Mouse (Mus musculus): ENCODE data around the gene Dnajb3. TPM values are rescaled to one million over a fixed set of nuclear protein-coding genes. Genes with fewer than 3 reads are reported as not detected.

Gene Dnajb3
- polyA plus RNA-seq, 1 experiment from 2014 or later, result 11.9 TPM

DNA sequence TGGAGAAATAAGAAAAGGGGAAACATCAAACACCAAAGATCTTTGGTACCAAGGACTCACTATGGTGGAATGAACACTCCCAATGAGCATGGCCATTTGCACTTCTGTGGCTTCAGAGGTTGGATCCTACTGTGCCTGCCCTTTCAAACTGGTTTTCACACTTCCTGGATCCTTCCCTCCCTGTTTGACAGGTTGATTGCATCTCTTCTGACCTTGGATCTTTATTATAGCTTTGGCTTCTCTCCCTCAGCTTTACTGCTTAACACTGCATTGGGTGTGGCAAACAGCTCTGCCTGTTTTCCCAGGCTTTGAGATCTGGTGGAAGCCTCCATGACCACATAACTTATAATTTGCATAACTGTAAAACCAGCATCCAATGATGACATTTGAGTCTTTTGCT is 14.8 kb upstream of the Dnajb3 start:
- Histone ChIP-seq H3K27me3 (replicated peaks) (no peaks in the 10 kb centered on the region), H3K4me1 (no peaks in the 10 kb centered on the region), H3K4me3 (no peak overlapping the region), H3K27ac (no peak overlapping the region), H3K36me3 (no peaks in the 10 kb centered on the region), H3K9ac (no peak overlapping the region), H3K4me2 (no peak overlapping the region), H3K9me3 (replicated peaks) (peaks cover 21% of the 10 kb centered on the region)
- no peak for ATAC-seq

DNA sequence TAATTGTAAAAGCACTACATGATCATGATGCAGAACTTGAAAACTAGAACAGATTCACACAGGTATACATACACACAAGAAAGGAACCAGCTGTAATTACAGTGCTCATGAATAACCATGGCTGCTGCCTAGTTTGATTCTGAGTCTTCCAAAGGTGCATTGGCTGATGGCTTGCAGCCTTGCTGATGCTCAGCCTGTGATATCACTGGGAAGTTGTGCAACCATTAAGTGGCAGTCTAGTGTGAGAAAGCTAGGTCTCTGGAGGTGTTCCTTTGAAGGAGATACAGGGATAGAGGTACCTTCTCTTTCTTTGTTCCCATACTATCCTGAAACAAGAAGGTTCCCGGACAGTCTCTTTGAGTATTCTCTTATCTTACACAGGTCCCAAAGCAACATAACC is 13.5 kb upstream of the Dnajb3 start:
- Histone ChIP-seq H3K9ac (no peak overlapping the region), H3K36me3 (no peaks in the 10 kb centered on the region), H3K4me3 (no peak overlapping the region), H3K4me1 (no peaks in the 10 kb centered on the region), H3K4me2 (no peak overlapping the region), H3K27ac (no peak overlapping the region), H3K9me3 (replicated peaks) (peaks cover 31% of the 10 kb centered on the region), H3K27me3 (replicated peaks) (no peaks in the 10 kb centered on the region)
- WGBS (ENCODE audit: insufficient replicate concordance), result 15% methylated on average over 1 of the region's 1 CpGs
- ATAC-seq, result no peak

DNA sequence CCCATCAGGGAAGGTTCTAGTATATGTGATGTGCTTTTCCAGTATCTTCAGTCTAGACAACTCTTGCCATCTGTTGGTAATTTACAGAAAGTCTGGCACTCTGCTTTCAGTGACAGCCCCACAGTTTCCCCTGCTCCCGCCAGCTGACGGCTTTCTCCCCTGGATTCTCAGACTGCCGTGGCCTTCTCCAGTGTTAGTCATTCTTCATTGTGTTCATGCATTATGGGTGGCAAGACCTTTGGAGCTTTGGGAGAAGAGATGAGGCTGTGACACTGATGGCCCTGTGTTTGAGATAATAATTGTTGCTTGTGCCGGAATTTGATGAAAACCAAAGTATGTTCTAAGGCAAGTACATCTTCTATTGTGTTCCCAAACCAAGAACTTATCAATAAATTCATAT is 13.0 kb upstream of the Dnajb3 start:
- H3K4me3 ChIP-seq, result no peak overlapping the region
- ATAC-seq, result no peak
- 40% methylated on average over 4 of the region's 4 CpGs for WGBS (ENCODE audit: insufficient replicate concordance)
- H3K4me2 ChIP-seq, result no peak overlapping the region
- H3K9ac ChIP-seq, result no peak overlapping the region
- no peaks in the 10 kb centered on the region for H3K36me3 ChIP-seq
- no peak overlapping the region for H3K27ac ChIP-seq
- H3K27me3 ChIP-seq (replicated peaks), result no peaks in the 10 kb centered on the region
- H3K9me3 ChIP-seq (replicated peaks), result peaks cover 36% of the 10 kb centered on the region
- H3K4me1 ChIP-seq, result no peaks in the 10 kb centered on the region

DNA sequence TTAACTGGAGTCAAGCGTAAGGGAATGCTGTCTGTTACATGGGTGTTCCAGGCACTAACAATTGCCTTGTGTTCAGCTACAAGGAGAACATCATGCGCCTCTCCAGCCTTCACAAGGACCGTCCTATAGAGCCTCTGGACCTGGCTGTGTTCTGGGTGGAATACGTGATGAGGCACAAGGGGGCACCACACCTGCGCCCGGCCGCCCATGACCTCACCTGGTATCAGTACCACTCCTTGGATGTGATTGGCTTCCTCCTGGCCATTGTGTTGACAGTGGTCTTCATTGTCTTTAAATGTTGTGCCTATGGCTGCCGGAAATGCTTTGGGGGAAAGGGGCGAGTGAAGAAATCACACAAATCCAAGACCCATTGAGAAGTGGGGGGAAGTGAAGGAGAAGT is 12.5 kb upstream of the Dnajb3 start:
- Histone ChIP-seq H3K36me3 (no peaks in the 10 kb centered on the region), H3K9ac (no peak overlapping the region), H3K27me3 (replicated peaks) (no peaks in the 10 kb centered on the region), H3K27ac (no peak overlapping the region), H3K4me2 (no peak overlapping the region), H3K4me3 (no peak overlapping the region), H3K4me1 (no peaks in the 10 kb centered on the region), H3K9me3 (replicated peaks) (peaks cover 41% of the 10 kb centered on the region)
- ATAC-seq, result no peak
- WGBS (ENCODE audit: insufficient replicate concordance), result 61% methylated on average over 9 of the region's 9 CpGs

DNA sequence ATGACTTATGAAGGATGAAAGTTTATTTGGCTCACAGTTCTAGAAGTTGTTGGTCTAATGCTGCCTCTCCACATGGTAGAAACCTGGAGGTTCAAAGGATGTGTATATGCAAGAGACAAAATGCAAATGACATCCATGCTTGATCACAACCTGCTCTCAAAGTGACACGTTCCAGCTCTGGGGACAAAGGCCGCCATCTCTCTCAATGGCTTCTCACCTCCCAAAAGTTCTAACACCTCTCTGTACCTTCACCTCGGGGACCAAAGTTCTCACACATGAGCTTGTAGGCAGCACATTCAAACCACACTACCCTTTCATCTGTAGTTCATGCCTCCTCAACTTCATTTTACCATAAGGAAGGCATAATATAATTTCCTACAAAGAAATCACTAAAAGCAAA is 12.0 kb upstream of the Dnajb3 start:
- Histone ChIP-seq H3K27ac (no peak overlapping the region), H3K4me3 (no peak overlapping the region), H3K4me1 (no peaks in the 10 kb centered on the region), H3K27me3 (replicated peaks) (no peaks in the 10 kb centered on the region), H3K4me2 (no peak overlapping the region), H3K36me3 (no peaks in the 10 kb centered on the region), H3K9me3 (replicated peaks) (peaks cover 46% of the 10 kb centered on the region), H3K9ac (no peak overlapping the region)
- 28% methylated on average over 3 of the region's 3 CpGs for WGBS (ENCODE audit: insufficient replicate concordance)
- no peak for ATAC-seq

DNA sequence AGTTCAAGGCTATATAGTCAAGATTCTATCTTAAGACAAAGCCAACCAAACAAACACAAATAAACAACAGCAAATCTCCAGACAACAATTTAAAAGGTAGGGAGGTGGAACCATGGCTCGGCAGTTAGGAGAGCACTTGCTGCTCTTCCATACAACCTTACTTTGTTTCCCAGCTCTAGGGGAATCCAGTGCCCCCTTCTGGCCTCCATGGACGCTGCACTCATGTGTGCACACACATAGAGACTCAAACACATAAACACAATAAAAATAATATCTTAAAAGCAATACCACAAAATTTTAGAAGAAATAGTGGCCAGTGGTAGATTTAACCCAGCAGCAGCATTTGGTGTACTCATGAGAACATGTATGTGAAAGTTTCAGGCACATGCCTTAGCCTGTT is 11.6 kb upstream of the Dnajb3 start:
- H3K9me3 ChIP-seq (replicated peaks), result peaks cover 50% of the 10 kb centered on the region
- H3K4me1 ChIP-seq, result no peaks in the 10 kb centered on the region
- H3K27ac ChIP-seq, result no peak overlapping the region
- H3K4me2 ChIP-seq, result no peak overlapping the region
- no peak overlapping the region for H3K9ac ChIP-seq
- no peak overlapping the region for H3K4me3 ChIP-seq
- 47% methylated on average over 2 of the region's 2 CpGs for WGBS (ENCODE audit: insufficient replicate concordance)
- H3K27me3 ChIP-seq (replicated peaks), result no peaks in the 10 kb centered on the region
- no peaks in the 10 kb centered on the region for H3K36me3 ChIP-seq
- ATAC-seq, result no peak

DNA sequence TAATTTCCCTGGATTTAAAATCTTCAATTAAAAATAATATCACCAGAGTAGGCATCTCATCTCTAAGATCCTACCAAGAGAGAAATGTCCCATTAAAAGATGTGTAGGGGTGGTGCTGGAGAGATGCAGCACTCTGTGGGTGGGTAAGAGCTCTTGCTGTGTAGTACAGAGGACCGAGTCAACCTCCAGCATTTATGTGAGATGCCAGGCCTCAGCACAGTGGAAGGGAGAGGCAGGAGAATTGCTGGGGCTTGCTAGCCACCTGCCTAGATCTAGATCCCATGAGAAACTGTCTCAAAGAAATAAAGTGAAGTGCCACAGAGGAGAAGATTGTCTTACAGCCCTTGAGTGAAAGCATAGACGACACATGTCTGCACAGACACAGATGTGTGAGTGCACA is 11.0 kb upstream of the Dnajb3 start:
- no peak overlapping the region for H3K9ac ChIP-seq
- H3K27ac ChIP-seq, result no peak overlapping the region
- WGBS (ENCODE audit: insufficient replicate concordance), result 45% methylated on average over 2 of the region's 2 CpGs
- H3K4me1 ChIP-seq, result no peaks in the 10 kb centered on the region
- H3K36me3 ChIP-seq, result no peaks in the 10 kb centered on the region
- H3K4me2 ChIP-seq, result no peak overlapping the region
- no peak for ATAC-seq
- peaks cover 55% of the 10 kb centered on the region for H3K9me3 ChIP-seq (replicated peaks)
- no peak overlapping the region for H3K4me3 ChIP-seq
- H3K27me3 ChIP-seq (replicated peaks), result no peaks in the 10 kb centered on the region

DNA sequence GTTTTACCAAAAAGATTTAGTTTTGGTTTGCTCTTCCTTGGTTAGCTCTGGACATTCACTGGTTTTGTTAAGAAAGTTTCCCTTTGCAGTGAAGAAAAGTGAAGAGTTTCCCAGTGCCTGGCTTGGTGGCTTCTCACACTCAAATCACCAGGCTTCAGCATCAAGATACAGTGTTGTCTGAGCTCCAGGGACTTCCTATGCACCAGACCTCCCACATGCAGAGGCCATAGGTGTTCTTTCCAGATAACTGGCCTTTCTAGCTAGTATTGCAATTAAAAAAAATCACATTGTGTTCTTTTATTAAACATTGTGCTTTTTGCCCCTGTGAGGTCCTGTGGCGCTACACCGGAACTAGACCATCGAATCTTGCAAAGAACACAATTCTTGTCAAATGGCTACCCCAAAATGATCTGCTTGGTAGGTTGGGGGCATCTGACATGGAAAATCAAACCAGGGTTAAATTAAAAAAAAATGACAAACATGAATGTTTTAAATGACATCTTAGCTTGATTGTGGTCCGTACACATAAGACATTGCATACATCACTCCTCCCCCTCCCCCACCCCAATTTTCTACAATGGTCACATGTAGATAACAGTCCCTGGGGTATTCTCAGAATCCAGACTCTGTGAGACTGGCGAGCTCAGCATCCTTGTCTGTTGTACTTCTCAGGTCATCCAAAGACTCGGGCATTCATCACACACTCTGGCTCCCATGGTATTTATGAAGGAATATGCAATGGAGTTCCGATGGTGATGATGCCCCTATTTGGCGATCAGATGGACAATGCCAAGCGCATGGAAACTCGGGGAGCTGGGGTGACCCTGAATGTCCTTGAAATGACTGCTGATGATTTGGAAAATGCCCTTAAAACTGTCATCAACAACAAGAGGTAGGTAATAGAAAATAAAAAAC is 10.1 kb upstream of the Dnajb3 start:
- Histone ChIP-seq H3K27me3 (replicated peaks) (no peaks in the 10 kb centered on the region), H3K36me3 (no peaks in the 10 kb centered on the region), H3K9me3 (replicated peaks) (peaks cover 55% of the 10 kb centered on the region), H3K9ac (no peak overlapping the region), H3K4me2 (no peak overlapping the region), H3K27ac (no peak overlapping the region), H3K4me1 (no peaks in the 10 kb centered on the region), H3K4me3 (no peak overlapping the region)
- WGBS (ENCODE audit: insufficient replicate concordance), result 57% methylated on average over 10 of the region's 10 CpGs
- no peak for ATAC-seq

DNA sequence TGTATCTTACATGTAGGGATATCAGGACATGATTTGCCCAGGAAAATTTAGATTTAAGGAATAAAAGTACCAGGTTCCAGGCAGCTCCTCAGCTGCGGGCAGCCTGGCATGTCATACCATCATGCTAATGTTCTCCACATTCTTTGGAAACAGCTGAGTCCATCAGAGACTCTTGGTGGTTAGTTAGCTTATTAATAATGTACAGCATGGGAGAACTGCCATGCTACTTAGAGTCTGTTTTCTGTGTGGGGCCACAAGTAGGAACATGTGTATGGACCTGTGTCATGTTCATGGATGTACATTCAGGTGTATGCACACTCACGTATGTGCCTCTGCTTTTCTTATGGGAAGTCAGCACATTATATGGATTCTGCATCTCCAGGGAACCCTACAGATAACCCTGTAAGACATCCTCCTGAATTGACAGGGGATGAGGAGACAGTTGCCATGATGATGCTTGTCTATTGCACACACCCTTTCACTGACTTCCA is 8.9 kb upstream of the Dnajb3 start:
- WGBS (ENCODE audit: insufficient replicate concordance), result 62% methylated on average over 2 of the region's 2 CpGs
- Histone ChIP-seq H3K36me3 (no peaks in the 10 kb centered on the region), H3K27ac (no peak overlapping the region), H3K4me2 (no peak overlapping the region), H3K4me3 (no peak overlapping the region), H3K27me3 (replicated peaks) (no peaks in the 10 kb centered on the region), H3K9ac (no peak overlapping the region), H3K9me3 (replicated peaks) (peaks cover 55% of the 10 kb centered on the region), H3K4me1 (no peaks in the 10 kb centered on the region)
- ATAC-seq, result no peak

DNA sequence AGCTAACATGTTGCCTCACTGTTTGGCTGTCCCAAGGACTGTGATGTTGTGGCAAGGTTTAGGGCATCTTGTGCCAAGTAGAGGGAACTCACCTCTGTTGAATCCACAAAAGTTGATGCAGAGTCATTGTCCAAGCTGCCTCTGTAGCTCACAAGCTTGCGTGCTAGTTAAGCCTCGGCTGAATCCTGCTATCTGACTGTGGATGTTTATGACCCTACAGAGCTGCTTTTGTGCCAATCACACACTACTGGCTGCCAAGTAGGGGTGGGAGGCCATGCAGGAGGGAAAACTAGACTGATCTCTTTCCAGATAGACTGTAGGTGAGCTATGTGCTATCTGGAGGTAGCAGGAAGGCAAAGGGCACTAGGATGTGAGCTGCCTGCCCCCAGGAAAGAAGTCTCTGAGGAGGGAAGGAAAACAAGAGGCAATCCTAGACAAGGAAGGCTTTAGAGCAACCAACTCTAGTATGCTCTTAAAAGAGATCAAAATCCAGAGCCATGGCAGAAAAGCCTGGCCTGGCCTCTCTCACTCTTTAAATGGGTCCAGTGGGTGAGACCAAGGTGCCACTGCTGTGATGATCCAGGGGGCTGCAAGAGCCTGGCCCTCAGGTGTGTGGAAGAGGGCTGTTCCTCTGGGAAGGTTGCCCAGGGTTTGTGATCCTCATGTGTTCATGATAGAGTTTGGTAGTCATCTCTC is 8.3 kb upstream of the Dnajb3 start:
- Histone ChIP-seq H3K4me3 (no peak overlapping the region), H3K36me3 (no peaks in the 10 kb centered on the region), H3K27me3 (replicated peaks) (no peaks in the 10 kb centered on the region), H3K9ac (no peak overlapping the region), H3K27ac (no peak overlapping the region), H3K4me2 (no peak overlapping the region), H3K9me3 (replicated peaks) (peaks cover 55% of the 10 kb centered on the region), H3K4me1 (no peaks in the 10 kb centered on the region)
- 65% methylated on average over 2 of the region's 2 CpGs for WGBS (ENCODE audit: insufficient replicate concordance)
- ATAC-seq, result peak; percentile 9; the same call in 1 of the 2 replicates

DNA sequence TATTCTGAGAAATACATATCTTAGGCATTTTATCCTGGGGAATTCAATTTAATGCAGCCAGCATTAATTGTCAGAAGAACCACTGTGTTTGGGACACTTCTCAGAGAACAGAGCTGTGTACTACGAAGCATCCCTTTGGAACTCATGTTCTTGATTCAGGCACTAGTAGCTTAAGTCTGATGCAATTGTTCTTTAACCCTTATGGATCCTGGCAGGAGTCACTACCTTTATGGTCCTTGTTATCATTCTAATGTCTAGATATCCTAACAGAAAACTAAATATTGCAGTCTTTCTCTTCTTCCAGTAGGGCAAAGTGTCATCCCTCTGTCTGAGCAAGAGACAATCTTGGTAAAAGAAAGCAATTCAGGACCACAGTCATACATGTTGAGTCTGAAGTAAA is 7.5 kb upstream of the Dnajb3 start:
- no peaks in the 10 kb centered on the region for H3K27me3 ChIP-seq (replicated peaks)
- 56% methylated on average over 1 of the region's 1 CpGs for WGBS (ENCODE audit: insufficient replicate concordance)
- H3K4me3 ChIP-seq, result no peak overlapping the region
- peaks cover 55% of the 10 kb centered on the region for H3K9me3 ChIP-seq (replicated peaks)
- no peak overlapping the region for H3K4me2 ChIP-seq
- no peaks in the 10 kb centered on the region for H3K36me3 ChIP-seq
- no peak overlapping the region for H3K27ac ChIP-seq
- H3K9ac ChIP-seq, result no peak overlapping the region
- peaks cover 6% of the 10 kb centered on the region; the same call in 1 of the 2 replicates for H3K4me1 ChIP-seq
- no peak for ATAC-seq

DNA sequence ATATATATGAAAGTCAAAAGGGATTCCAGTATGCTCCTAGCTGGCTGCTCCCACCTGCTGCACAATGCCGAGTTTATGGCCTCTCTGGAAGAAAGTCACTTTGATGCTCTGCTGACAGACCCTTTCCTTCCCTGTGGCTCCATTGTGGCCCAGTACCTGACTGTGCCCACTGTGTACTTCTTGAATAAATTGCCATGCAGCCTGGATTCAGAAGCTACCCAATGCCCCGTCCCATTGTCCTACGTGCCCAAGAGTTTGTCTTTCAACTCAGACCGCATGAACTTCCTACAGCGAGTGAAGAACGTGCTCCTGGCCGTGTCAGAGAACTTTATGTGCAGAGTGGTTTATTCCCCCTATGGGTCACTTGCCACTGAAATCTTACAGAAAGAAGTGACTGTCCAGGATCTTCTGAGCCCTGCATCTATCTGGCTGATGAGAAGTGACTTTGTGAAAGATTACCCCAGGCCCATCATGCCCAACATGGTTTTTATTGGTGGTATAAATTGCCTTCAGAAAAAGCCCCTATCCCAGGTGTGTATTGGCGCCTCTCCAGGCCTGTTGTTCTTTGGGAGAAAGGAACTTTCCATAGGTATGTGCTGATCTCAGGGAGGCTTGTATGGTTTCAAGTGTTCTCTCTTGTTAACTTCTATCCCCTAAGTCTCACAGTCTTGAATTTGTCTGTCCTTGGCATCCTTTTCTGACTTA is 6.9 kb upstream of the Dnajb3 start:
- Histone ChIP-seq H3K4me3 (no peak overlapping the region), H3K9ac (no peak overlapping the region), H3K27ac (no peak overlapping the region), H3K4me2 (no peak overlapping the region), H3K4me1 (peaks cover 11% of the 10 kb centered on the region), H3K9me3 (replicated peaks) (peaks cover 53% of the 10 kb centered on the region), H3K36me3 (no peaks in the 10 kb centered on the region), H3K27me3 (replicated peaks) (no peaks in the 10 kb centered on the region)
- no peak for ATAC-seq
- 51% methylated on average over 8 of the region's 8 CpGs for WGBS (ENCODE audit: insufficient replicate concordance)

Measured in liver, embryonic 12.5 days (tissue).